Mouse (Mus musculus) forebrain, embryonic 14.5 days (tissue): Measurements from ENCODE around the gene Garnl3. TPM values are rescaled to one million over a fixed set of nuclear protein-coding genes. Genes with fewer than 3 reads are reported as not detected.
A peak's percentile ranks its signal among the peaks of the same experiment; 100 is the strongest.

Experiments
- ATAC-seq: fragments of 200-750 bp; cut with Nextera tagmentation; 2 replicates; pipeline ENCODE4 v1.8.0; 2017; ENCODE audit warnings: mild to moderate bottlenecking, moderate library complexity
- DNase-seq: peaks from one replicate; pipeline ENCODE4 v3.0.0-alpha.2; 2015; ENCODE audit warnings: low spot score
- H3K27ac ChIP-seq: fragments of 300-500 bp; sonication (generic); 2 replicates; pipeline ENCODE4 v1.5.1; 2014; ENCODE audit warnings: low read depth, mild to moderate bottlenecking, control low read depth, low read length, moderate library complexity
- H3K27me3 ChIP-seq: fragments of 300-500 bp; sonication (generic); replicated peaks from 2 replicates; pipeline ENCODE4 v1.6.1; 2014; ENCODE audit warnings: low read length, control low read depth, mixed read lengths; ENCODE audit not compliant: control insufficient read depth, insufficient read depth
- H3K36me3 ChIP-seq: fragments of 300-500 bp; sonication (generic); 2 replicates; pipeline ENCODE4 v1.6.1; 2014; ENCODE audit warnings: low read length, control low read depth; ENCODE audit not compliant: control insufficient read depth, insufficient read depth
- H3K4me1 ChIP-seq: fragments of 300-500 bp; sonication (generic); 2 replicates; pipeline ENCODE4 v1.6.1; 2014; ENCODE audit warnings: antibody characterized with exemption, low read length, control low read depth; ENCODE audit not compliant: control insufficient read depth, insufficient read depth
- H3K4me2 ChIP-seq: fragments of 300-500 bp; sonication (generic); 2 replicates; pipeline ENCODE4 v1.6.1; 2014; ENCODE audit warnings: mild to moderate bottlenecking, control low read depth, low read length
- H3K4me3 ChIP-seq: fragments of 300-500 bp; sonication (generic); 2 replicates; pipeline ENCODE4 v1.5.1; 2014; ENCODE audit warnings: low read depth, low read length, control low read depth
- H3K9ac ChIP-seq: fragments of 300-500 bp; sonication (generic); 2 replicates; pipeline ENCODE4 v1.6.1; 2014; ENCODE audit warnings: mild to moderate bottlenecking, low read length, control low read depth, moderate library complexity
- H3K9me3 ChIP-seq: fragments of 300-500 bp; sonication (generic); replicated peaks from 2 replicates; pipeline ENCODE4 v1.6.1; 2016; ENCODE audit warnings: low read length, control low read depth, mixed read lengths; ENCODE audit not compliant: control insufficient read depth
- WGBS: fragments of 180-500 bp; shearing (Covaris S2); extraction: QIAGEN DNeasy Blood & Tissue Kit; methylation state at CpG from one replicate; pipeline ENCODE4 v1.1.7; 2014; 5-methylcytosine and 5-hydroxymethylcytosine counted together
- polyA plus RNA-seq: library from polyadenylated mRNA; unstranded; fragments of >200 nt; fragmentation: Nextera tagmentation; extraction: Ambion mirVana; gene quantifications from 2 replicates; pipeline ENCODE4 v1.2.1, GENCODE M21; 2014

Garnl3 gene
- polyA plus RNA-seq, 1 experiment from 2014 or later, result 21.3 TPM

DNA sequence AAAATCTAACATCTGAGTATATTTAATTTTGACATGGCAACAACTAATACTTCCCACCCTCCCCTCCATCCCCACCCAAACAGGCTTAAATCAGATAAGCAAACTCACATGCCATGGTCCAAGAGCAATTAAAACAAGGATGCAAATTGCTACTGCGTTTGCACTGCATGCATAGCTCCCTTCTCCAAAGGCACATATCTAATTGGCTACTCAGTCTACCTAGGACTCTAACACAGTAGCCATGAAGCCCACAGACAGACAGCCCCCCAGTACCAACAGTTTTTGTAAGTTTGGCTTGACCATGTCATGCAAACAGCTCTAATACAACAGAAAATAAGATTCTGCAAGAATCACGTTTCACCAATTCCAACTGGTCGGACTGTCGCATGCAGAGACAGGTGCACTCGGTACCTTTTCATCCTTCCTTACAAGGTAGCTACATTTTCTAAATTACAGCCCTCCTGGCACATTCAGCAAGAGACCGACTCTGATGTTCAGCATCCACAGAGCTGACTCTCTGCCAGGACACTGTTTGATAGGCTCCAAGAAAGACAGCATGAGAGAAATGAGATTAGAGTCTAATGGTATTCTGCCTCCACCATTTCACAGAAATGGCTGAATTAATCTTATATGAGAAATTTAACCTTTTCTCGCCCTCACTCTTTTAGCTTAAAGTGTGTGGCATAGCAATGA, 44.6 kb downstream of the Garnl3 start:
- Histone ChIP-seq H3K9ac (no peak overlapping the region; the same call in 1 of the 2 replicates), H3K4me1 (peaks cover 2% of the 10 kb centered on the region; the same call in 1 of the 2 replicates), H3K4me3 (no peak overlapping the region), H3K27ac (no peak overlapping the region), H3K4me2 (no peak overlapping the region), H3K9me3 (no peaks in the 10 kb centered on the region), H3K27me3 (no peaks in the 10 kb centered on the region), H3K36me3 (no peaks in the 10 kb centered on the region)
- DNase-seq (peak; percentile 27), ATAC-seq (no peak)
- WGBS, result 82% methylated on average over 7 of the region's 7 CpGs

DNA sequence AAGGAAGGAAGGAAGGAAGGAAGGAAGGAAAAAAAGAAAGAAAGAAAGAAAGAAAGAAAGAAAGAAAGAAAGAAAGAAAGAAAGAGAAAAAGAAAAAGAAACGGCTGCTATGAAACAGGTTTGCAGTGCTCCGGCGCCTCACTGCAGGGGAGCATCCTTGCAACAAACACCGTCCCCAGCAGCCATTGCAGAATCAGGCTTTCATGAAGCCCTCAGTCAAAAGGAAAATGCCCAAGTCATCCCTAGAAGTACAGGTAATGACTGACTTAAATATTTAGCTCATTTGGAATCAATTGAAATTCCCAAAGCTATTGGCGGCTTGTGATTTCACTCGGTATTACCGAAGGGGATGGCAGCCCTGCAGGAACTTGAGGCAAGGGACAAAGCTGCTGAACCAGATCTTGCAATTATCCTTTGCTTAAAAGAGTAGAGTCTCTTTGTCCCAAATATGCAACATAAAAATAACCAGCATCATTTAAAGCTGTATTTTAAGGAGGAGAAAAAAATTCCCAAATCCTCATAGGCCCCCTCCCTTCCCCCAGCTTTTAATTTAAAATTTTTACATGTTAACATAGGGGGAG, 45.3 kb downstream of the Garnl3 start:
- Histone ChIP-seq H3K4me2 (no peak overlapping the region), H3K9ac (no peak overlapping the region), H3K27ac (no peak overlapping the region), H3K27me3 (no peaks in the 10 kb centered on the region), H3K4me3 (no peak overlapping the region), H3K9me3 (no peaks in the 10 kb centered on the region), H3K4me1 (peaks cover 1% of the 10 kb centered on the region; the same call in 1 of the 2 replicates), H3K36me3 (no peaks in the 10 kb centered on the region)
- DNase-seq (peak; percentile 14), ATAC-seq (no peak)
- WGBS, result 29% methylated on average over 7 of the region's 7 CpGs

DNA sequence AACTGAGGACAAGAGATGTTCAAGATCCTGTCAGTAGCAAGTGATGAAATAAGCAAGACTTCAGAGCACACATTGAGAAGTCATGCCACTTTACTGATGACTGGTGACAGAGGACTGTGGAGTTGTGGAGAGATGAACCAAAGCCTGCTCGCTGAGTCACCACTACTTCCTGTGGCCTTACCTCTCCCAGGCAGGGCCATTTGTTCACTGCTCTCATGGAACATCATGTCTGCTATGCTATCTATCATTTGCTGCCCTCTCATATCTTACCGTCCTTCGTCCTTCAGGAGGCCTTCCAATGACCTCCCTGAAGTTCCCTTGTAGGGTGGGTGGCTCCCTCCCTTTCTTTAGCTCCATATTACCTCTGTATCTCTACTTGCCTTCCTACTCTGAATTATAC, 47.2 kb downstream of the Garnl3 start:
- H3K4me3 ChIP-seq, result no peak overlapping the region
- no peak overlapping the region for H3K9ac ChIP-seq
- no peaks in the 10 kb centered on the region for H3K9me3 ChIP-seq
- DNase-seq (no peak), ATAC-seq (no peak)
- no peak overlapping the region for H3K27ac ChIP-seq
- no peaks in the 10 kb centered on the region for H3K4me1 ChIP-seq
- no peak overlapping the region for H3K4me2 ChIP-seq
- H3K36me3 ChIP-seq, result no peaks in the 10 kb centered on the region
- no peaks in the 10 kb centered on the region for H3K27me3 ChIP-seq
- WGBS, result 92% methylated on average over 3 of the region's 3 CpGs

DNA sequence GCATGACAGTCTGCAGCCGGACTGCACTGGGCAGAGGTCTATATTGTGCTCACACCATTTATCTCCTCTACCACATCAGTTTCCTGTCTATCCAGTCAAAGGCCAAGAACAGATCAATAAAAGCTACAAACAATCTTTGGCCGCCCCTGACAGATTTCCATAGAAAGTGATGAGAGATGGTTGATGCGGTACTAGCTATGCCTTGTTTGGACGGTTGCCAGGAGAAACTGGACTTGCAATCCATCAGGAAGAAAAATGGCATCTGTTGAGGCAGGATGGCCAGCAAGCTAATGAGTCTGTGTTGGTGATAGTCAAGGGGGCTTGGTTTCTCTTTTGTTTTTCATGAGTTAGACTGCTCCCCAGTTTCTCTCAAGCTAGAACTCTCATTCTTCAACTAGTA, 51.3 kb downstream of the Garnl3 start:
- no peaks in the 10 kb centered on the region for H3K4me1 ChIP-seq
- H3K27me3 ChIP-seq, result no peaks in the 10 kb centered on the region
- H3K4me2 ChIP-seq, result no peak overlapping the region
- H3K36me3 ChIP-seq, result no peaks in the 10 kb centered on the region
- H3K9me3 ChIP-seq, result no peaks in the 10 kb centered on the region
- ATAC-seq (no peak), DNase-seq (peak; percentile 32)
- no peak overlapping the region for H3K9ac ChIP-seq
- H3K27ac ChIP-seq, result no peak overlapping the region
- no peak overlapping the region for H3K4me3 ChIP-seq
- 79% methylated on average over 4 of the region's 4 CpGs for WGBS

DNA sequence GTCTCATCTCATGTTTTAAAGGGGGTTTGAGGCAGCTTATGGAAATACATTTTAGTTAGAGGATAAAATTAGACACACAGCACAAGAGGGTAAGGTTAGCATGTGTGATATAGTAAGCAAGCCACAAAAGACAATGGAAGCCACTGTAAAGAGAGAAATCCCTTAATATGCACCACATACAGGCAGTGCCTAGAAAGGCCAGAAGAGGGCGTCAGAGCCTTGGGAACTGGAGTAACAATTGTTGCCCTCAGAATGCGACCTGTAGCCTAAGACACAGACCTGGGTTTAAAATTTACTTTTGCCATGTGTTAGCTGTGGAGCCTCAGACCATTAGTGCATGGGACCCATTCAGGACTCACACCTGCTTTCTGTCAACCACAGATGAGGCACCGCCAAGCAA, 54.2 kb downstream of the Garnl3 start:
- H3K4me3 ChIP-seq, result no peak overlapping the region
- H3K9me3 ChIP-seq, result no peaks in the 10 kb centered on the region
- 40% methylated on average over 3 of the region's 3 CpGs for WGBS
- DNase-seq (no peak), ATAC-seq (no peak)
- no peaks in the 10 kb centered on the region for H3K27me3 ChIP-seq
- no peaks in the 10 kb centered on the region for H3K4me1 ChIP-seq
- H3K4me2 ChIP-seq, result no peak overlapping the region
- H3K9ac ChIP-seq, result no peak overlapping the region
- no peak overlapping the region for H3K27ac ChIP-seq
- no peaks in the 10 kb centered on the region for H3K36me3 ChIP-seq

DNA sequence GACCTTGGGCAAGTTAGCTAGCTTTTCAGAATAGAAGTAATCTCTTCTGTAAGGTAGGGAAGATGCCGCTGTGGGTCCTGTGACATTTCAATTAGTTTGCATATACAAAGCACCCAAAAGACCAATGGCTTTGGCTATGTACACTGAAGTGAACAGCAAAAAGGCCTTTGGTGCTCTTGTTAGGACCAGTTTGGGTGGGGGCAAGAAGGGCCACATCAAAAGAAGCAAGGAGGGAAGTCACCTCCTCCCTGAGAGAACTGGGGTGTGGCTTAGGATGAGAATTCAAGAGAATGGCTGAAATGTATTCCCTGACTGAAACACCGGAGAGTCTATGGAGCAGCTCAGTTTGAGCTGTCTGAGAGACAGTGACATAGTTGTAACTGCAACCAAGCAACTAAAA, 56.5 kb downstream of the Garnl3 start:
- 61% methylated on average over 2 of the region's 2 CpGs for WGBS
- no peaks in the 10 kb centered on the region for H3K27me3 ChIP-seq
- H3K9ac ChIP-seq, result no peak overlapping the region
- ATAC-seq, result no peak
- no peaks in the 10 kb centered on the region for H3K9me3 ChIP-seq
- no peak overlapping the region for H3K27ac ChIP-seq
- H3K4me2 ChIP-seq, result no peak overlapping the region
- no peaks in the 10 kb centered on the region for H3K36me3 ChIP-seq
- H3K4me3 ChIP-seq, result no peak overlapping the region
- H3K4me1 ChIP-seq, result no peaks in the 10 kb centered on the region
- DNase-seq, result no peak

DNA sequence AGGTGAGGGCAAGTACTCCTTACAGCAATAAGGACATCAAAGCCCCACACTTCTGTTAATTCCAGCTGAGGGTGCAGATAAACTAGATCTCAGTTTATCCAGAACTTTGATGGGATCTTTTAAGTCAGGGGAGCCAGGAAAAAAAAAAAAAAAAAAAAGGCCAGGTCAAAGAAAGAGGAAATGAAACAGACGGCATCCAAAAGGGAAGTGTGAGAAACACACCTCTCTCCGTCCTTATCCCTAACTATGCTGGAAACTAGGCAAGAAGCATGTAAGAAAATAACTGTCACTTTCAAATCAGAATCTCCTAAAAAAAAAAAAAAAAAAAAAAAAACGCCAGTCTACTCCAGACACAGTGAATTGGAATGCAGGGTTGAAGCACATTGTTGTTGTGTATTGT, 57.3 kb downstream of the Garnl3 start:
- H3K9ac ChIP-seq, result no peak overlapping the region
- ATAC-seq (no peak), DNase-seq (no peak)
- no peak overlapping the region for H3K4me2 ChIP-seq
- H3K4me3 ChIP-seq, result no peak overlapping the region
- H3K36me3 ChIP-seq, result no peaks in the 10 kb centered on the region
- H3K27me3 ChIP-seq, result no peaks in the 10 kb centered on the region
- WGBS, result 66% methylated on average over 3 of the region's 3 CpGs
- no peaks in the 10 kb centered on the region for H3K4me1 ChIP-seq
- H3K9me3 ChIP-seq, result no peaks in the 10 kb centered on the region
- no peak overlapping the region for H3K27ac ChIP-seq

DNA sequence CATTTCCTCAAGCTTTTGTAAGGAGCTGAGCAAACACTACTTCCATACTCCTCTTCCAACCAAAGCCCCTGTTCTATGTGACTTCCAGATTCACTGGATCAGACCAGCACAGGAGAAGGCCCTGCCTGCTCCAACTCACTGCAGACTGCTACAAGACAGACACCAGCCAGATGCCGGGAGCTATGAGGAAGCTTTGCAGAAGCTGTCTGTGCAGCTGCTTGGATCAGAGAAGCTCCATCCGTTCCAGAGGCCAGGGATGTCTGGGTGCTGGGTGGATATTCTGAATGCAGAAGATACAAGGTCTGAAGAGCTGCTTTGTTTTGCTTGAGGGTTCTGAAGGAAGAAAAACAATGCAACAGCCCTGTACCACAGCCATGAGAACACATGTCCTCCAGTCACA, 59.1 kb downstream of the Garnl3 start:
- Histone ChIP-seq H3K4me2 (no peak overlapping the region), H3K27ac (no peak overlapping the region), H3K9me3 (no peaks in the 10 kb centered on the region), H3K4me1 (no peaks in the 10 kb centered on the region), H3K4me3 (no peak overlapping the region), H3K9ac (no peak overlapping the region), H3K27me3 (no peaks in the 10 kb centered on the region), H3K36me3 (no peaks in the 10 kb centered on the region)
- DNase-seq (no peak), ATAC-seq (no peak)
- 84% methylated on average over 2 of the region's 2 CpGs for WGBS

DNA sequence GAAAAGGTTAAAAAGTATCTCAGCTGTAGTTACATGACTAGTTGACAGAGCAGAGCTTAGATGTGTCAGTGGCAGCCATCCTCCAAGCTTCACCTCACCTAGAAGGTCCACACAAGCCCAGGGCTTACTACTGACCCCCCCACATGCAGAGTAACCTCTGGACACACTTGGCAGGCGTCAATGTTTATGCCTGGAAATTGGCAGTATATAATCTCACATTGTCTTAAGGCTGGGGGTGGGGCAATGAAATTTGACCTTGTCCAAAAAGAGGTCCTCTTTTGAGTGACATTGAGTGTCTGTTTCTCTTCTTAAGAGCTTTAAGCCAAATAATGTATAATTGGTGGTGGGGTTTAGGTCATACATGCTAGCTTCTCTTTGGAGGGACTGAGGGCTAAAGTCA, 65.8 kb downstream of the Garnl3 start:
- H3K9ac ChIP-seq, result no peak overlapping the region
- H3K27me3 ChIP-seq, result no peaks in the 10 kb centered on the region
- H3K27ac ChIP-seq, result no peak overlapping the region
- ATAC-seq (no peak), DNase-seq (no peak)
- no peaks in the 10 kb centered on the region for H3K9me3 ChIP-seq
- H3K4me2 ChIP-seq, result no peak overlapping the region
- no peaks in the 10 kb centered on the region for H3K4me1 ChIP-seq
- 69% methylated on average over 1 of the region's 1 CpGs for WGBS
- no peaks in the 10 kb centered on the region for H3K36me3 ChIP-seq
- H3K4me3 ChIP-seq, result no peak overlapping the region
